Comparison of ENCODE assay signal across 10 mouse cellular contexts in the genomic region with DNA sequence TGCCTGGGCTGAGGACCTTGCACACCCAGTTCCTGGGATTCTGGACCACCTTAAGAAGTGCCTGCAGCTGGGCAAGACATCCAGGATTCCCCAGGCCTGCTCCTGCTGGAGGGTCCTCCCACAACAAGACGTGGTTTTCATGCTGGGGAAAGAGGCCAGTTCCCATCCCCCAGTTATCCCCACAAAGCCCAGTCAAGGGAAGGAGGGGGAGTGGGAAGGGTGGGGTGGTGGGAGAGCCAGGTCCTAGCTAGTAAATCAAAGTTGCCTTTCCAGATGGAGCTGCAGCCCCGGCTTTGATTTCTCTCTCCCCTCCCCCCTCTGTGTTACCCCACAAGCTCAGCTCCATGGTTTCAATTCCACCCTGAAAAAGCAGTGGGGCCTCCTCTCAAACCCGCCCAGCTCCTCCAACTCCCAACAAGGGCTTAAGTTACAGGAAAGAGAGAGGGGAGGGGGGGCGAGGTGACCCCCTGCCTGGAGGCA. TPM values are rescaled to one million over a fixed set of nuclear protein-coding genes. Genes with fewer than 3 reads are reported as not detected.
A peak's percentile ranks its signal among the peaks of the same experiment; 100 is the strongest.
DNase-seq lines count a peak whose midpoint lies in the region; ATAC-seq and TF ChIP-seq lines count a peak whose summit lies in the region.
"Had no signal": no experiment of that assay in that cellular context is flagged by ENCODE, and none has a peak within 500 bp of the region (broad histone marks: within the 10 kb centered on the region; RNA-seq: fewer than 3 reads in every experiment).

No protein-coding gene starts in this region.

- H3K4me1 ChIP-seq in intestine, embryonic 14.5 days (replicated peaks; ENCODE audit: control insufficient read depth, insufficient read depth, low read length): peaks cover 13% of the 10 kb centered on the region; the same call in 1 of the 2 replicates
- H3K4me1 ChIP-seq in intestine, postnatal 0 days (replicated peaks; ENCODE audit: control insufficient read depth, insufficient read depth, low read length): no peaks in the 10 kb centered on the region
- peaks cover 26% of the 10 kb centered on the region for H3K4me1 ChIP-seq in embryonic facial prominence, embryonic 13.5 days

- no peaks in the 10 kb centered on the region for H3K36me3 ChIP-seq in intestine, embryonic 14.5 days (ENCODE audit: control insufficient read depth, insufficient read depth, low read length)
- H3K36me3 ChIP-seq in intestine, postnatal 0 days (ENCODE audit: control insufficient read depth, insufficient read depth): no peaks in the 10 kb centered on the region
- no peaks in the 10 kb centered on the region for H3K36me3 ChIP-seq in embryonic facial prominence, embryonic 13.5 days

- H3K27ac ChIP-seq in intestine, embryonic 14.5 days (ENCODE audit: low read depth): peak overlapping the region; percentile 89
- no peak overlapping the region for H3K27ac ChIP-seq in intestine, postnatal 0 days (ENCODE audit: low read depth, low read length)
- H3K27ac ChIP-seq in embryonic facial prominence, embryonic 13.5 days: peak overlapping the region; percentile 98
- H3K27ac ChIP-seq: liver, embryonic 14.5 days had no signal

- 7% methylated on average over 3 of the region's 4 CpGs for WGBS in intestine, embryonic 14.5 days
- 20% methylated on average over 3 of the region's 4 CpGs for WGBS in intestine, postnatal 0 days
- 1% methylated on average over 4 of the region's 4 CpGs for WGBS in embryonic facial prominence, embryonic 13.5 days

- peak; percentile 82 for ATAC-seq in intestine, embryonic 14.5 days (replicated peaks; ENCODE audit: low FRiP score, low TSS enrichment, low read depth)
- ATAC-seq in intestine, postnatal 0 days: no peak
- ATAC-seq in embryonic facial prominence, embryonic 13.5 days (ENCODE audit: insufficient number of reproducible peaks, insufficient read depth, low FRiP score, low TSS enrichment, low read depth): peak; percentile 88

- H3K4me2 ChIP-seq in intestine, embryonic 14.5 days (ENCODE audit: low read length): peak overlapping the region; percentile 18
- no peak overlapping the region for H3K4me2 ChIP-seq in intestine, postnatal 0 days (replicated peaks; ENCODE audit: low read depth)
- peak overlapping the region; percentile 50 for H3K4me2 ChIP-seq in embryonic facial prominence, embryonic 13.5 days

- TF ChIP-seq CTCF in intestine, postnatal 0 days (IDR thresholded peaks at IDR 0.05; ENCODE audit: low read depth): no peak

- no peaks in the 10 kb centered on the region for H3K27me3 ChIP-seq in intestine, embryonic 14.5 days (replicated peaks; ENCODE audit: control insufficient read depth, insufficient read depth, low read length)
- no peaks in the 10 kb centered on the region for H3K27me3 ChIP-seq in intestine, postnatal 0 days (replicated peaks; ENCODE audit: control insufficient read depth, insufficient read depth, low read length)
- no peaks in the 10 kb centered on the region for H3K27me3 ChIP-seq in embryonic facial prominence, embryonic 13.5 days

- H3K9me3 ChIP-seq in intestine, embryonic 14.5 days (ENCODE audit: control insufficient read depth, low read length): no peaks in the 10 kb centered on the region
- H3K9me3 ChIP-seq in intestine, postnatal 0 days (ENCODE audit: control insufficient read depth): no peaks in the 10 kb centered on the region
- no peaks in the 10 kb centered on the region for H3K9me3 ChIP-seq in embryonic facial prominence, embryonic 13.5 days

- H3K9ac ChIP-seq in intestine, embryonic 14.5 days (ENCODE audit: low read length): no peak overlapping the region
- H3K9ac ChIP-seq in intestine, postnatal 0 days (ENCODE audit: low read depth, low read length): no peak overlapping the region; the same call in 1 of the 2 replicates
- H3K9ac ChIP-seq in embryonic facial prominence, embryonic 13.5 days: peak overlapping the region; percentile 12
- H3K9ac ChIP-seq: liver, embryonic 14.5 days had no signal

- H3K4me3 ChIP-seq in intestine, embryonic 14.5 days (ENCODE audit: low read depth, low read length): no peak overlapping the region
- no peak overlapping the region for H3K4me3 ChIP-seq in intestine, postnatal 0 days (ENCODE audit: low read depth, low read length)
- peak overlapping the region; percentile 5; the same call in 1 of the 2 replicates for H3K4me3 ChIP-seq in embryonic facial prominence, embryonic 13.5 days

- peak; percentile 74 for DNase-seq in intestine, embryonic 14.5 days (ENCODE audit: low spot score)
- peak; percentile 53 for DNase-seq in NIH3T3 (ENCODE audit: low read depth)
- DNase-seq in mesoderm, embryonic 11.5 days (ENCODE audit: low read depth, low spot score): peak; percentile 91
- DNase-seq in T-cell, adult 2 months (ENCODE audit: low spot score): no peak
- no peak for DNase-seq in c-Kit-positive CD71-positive TER-119-positive erythroid progenitor cells, embryonic 14.5 days (ENCODE audit: low spot score)
- no peak for DNase-seq in urinary bladder, postnatal 25 days (ENCODE audit: low spot score)
- DNase-seq: kidney, adult 8-10 months had no signal

RNA-seq across cellular contexts. Expression of a gene that starts 8.8 kb away (rescaled TPM):
- 20.4 and 21.9 TPM in 2 replicates for polyA plus RNA-seq in intestine, embryonic 14.5 days (2014; fragmentation: Nextera tagmentation; extraction: Ambion mirVana)
- polyA plus RNA-seq in intestine, postnatal 0 days (2015; fragmentation: Nextera tagmentation; extraction: Ambion mirVana): 6.0 and 6.2 TPM in 2 replicates
- 63.0 and 67.8 TPM in 2 replicates for polyA plus RNA-seq in embryonic facial prominence, embryonic 13.5 days (2015; fragmentation: Nextera tagmentation; extraction: Ambion mirVana)

RNA-seq across cellular contexts. Expression of a gene that starts 16.1 kb away (rescaled TPM):
- 13.5 and 15.7 TPM in 2 replicates for polyA plus RNA-seq in intestine, embryonic 14.5 days (2014; fragmentation: Nextera tagmentation; extraction: Ambion mirVana)
- 11.2 and 12.7 TPM in 2 replicates for polyA plus RNA-seq in intestine, postnatal 0 days (2015; fragmentation: Nextera tagmentation; extraction: Ambion mirVana)
- polyA plus RNA-seq in embryonic facial prominence, embryonic 13.5 days (2015; fragmentation: Nextera tagmentation; extraction: Ambion mirVana): 16.1 and 17.0 TPM in 2 replicates

RNA-seq across cellular contexts. Expression of a gene that starts 39.2 kb away (rescaled TPM):
- polyA plus RNA-seq in intestine, embryonic 14.5 days (2014; fragmentation: Nextera tagmentation; extraction: Ambion mirVana): 40.1 and 49.6 TPM in 2 replicates
- 18.9 and 22.3 TPM in 2 replicates for polyA plus RNA-seq in intestine, postnatal 0 days (2015; fragmentation: Nextera tagmentation; extraction: Ambion mirVana)
- 84.0 and 84.7 TPM in 2 replicates for polyA plus RNA-seq in embryonic facial prominence, embryonic 13.5 days (2015; fragmentation: Nextera tagmentation; extraction: Ambion mirVana)

Comparison
In these comparisons a context has a peak if more than half of its experiments do, and no peak if none do; other contexts are left out.
1. DNase-seq: peak in intestine, embryonic 14.5 days (single experiment), NIH3T3 (single experiment) and mesoderm, embryonic 11.5 days (single experiment); none in T-cell, adult 2 months (single experiment), c-Kit-positive CD71-positive TER-119-positive erythroid progenitor cells, embryonic 14.5 days (single experiment) and urinary bladder, postnatal 25 days (single experiment).